Mouse (Mus musculus) kidney, adult 10 weeks (tissue): Measurements from ENCODE around the gene Tfcp2l1. TPM values are rescaled to one million over a fixed set of nuclear protein-coding genes. Genes with fewer than 3 reads are reported as not detected.

ENCODE experiments used
- polyA plus RNA-seq: library from polyadenylated mRNA; stranded (reverse); fragments of 350-450 nt; fragmentation: Illumina TruSeq; extraction: RNeasy Lipid Tissue Mini Kit (QIAGEN cat#74804); gene quantifications from one replicate; pipeline ENCODE4 v1.2.3, GENCODE M21; 2014; ENCODE audit warnings: low read depth, low replicate concordance

The Tfcp2l1 gene
- 165 TPM for polyA plus RNA-seq

GRCm38 (mm10) chr1:118627781-118628464 is at the start of gene Tfcp2l1:
Gene Tfcp2l1, plus strand, starts transcription at chr1:118627945.

Other genes with a start within 250 kb of the Tfcp2l1 start
- gene Clasp1, start 238.9 kb upstream of the Tfcp2l1 start, polyA plus RNA-seq = 15.4 TPM